Mouse (Mus musculus) E14TG2a.4 (cell line): ENCODE data around the gene Abi1.
A peak's percentile ranks its signal among the peaks of the same experiment; 100 is the strongest.

Experiments
- CTCF ChIP-seq: conservative IDR thresholded peaks from 2 replicates; pipeline ENCODE4 v1.5.1; 2014; ENCODE audit warnings: low read length
- POU5F1 ChIP-seq: IDR thresholded peaks from 2 replicates; pipeline ENCODE4 v1.6.1; 2014; ENCODE audit warnings: low read length, borderline replicate concordance

- TF ChIP-seq CTCF (peak; percentile 60), POU5F1 (no peak)
These were observed 32.5 kb downstream of the Abi1 start for GRCm38 (mm10) chr2:23007577-23007976.
